Mouse (Mus musculus) CH12.LX (cell line): ENCODE data around the gene Luc7l. TPM values are rescaled to one million over a fixed set of nuclear protein-coding genes. Genes with fewer than 3 reads are reported as not detected.

ENCODE experiments used
- DNase-seq: peaks from one replicate; pipeline ENCODE4 v3.0.0-alpha.2; 2013; ENCODE audit errors: extremely low read depth
- H3K27ac ChIP-seq: 2 replicates; pipeline ENCODE4 v1.5.1; 2012; ENCODE audit warnings: low read depth, mild to moderate bottlenecking, control low read depth, moderate library complexity; ENCODE audit not compliant: insufficient read depth
- H3K27me3 ChIP-seq: replicated peaks from 2 replicates; pipeline ENCODE3; 2012; ENCODE audit warnings: inconsistent platforms
- H3K36me3 ChIP-seq, 2 experiments: replicated peaks in 1 of 2; 2 replicates each; pipeline versions ENCODE3 to v1.6.1; 2012; ENCODE audit warnings: inconsistent platforms in 1 of 2, low read length in 1 of 2, mild to moderate bottlenecking in 1 of 2, mixed read lengths in 1 of 2, moderate library complexity in 1 of 2; ENCODE audit not compliant: control insufficient read depth in 1 of 2, insufficient read depth in 1 of 2
- H3K4me1 ChIP-seq, 2 experiments: 2 replicates each; pipeline ENCODE4 v1.6.1; 2012; ENCODE audit warnings: inconsistent platforms in 1 of 2, moderate library complexity in 1 of 2; ENCODE audit not compliant: insufficient read depth in 2 of 2, control insufficient read depth in 1 of 2
- H3K4me2 ChIP-seq: 2 replicates; pipeline ENCODE4 v1.6.1; 2012; ENCODE audit warnings: low read depth, mild to moderate bottlenecking, control low read depth; ENCODE audit not compliant: poor library complexity, insufficient read depth, severe bottlenecking
- H3K4me3 ChIP-seq, 3 experiments: fragments of 150-350 bp in 1 of 3; sonication (generic) in 1 of 3; replicated peaks in 1 of 3; 2 replicates each; pipeline versions ENCODE3 to v1.5.1; 2011 to 2012; ENCODE audit warnings: low read depth in 2 of 3, low read length in 2 of 3, mild to moderate bottlenecking in 2 of 3, moderate library complexity in 2 of 3, control low read depth in 1 of 3, improper control_type of control experiment in 1 of 3, inconsistent platforms in 1 of 3, mixed read lengths in 1 of 3; ENCODE audit not compliant: poor library complexity in 1 of 3
- H3K79me2 ChIP-seq: replicated peaks from 2 replicates; pipeline ENCODE4 v1.6.1; 2012; ENCODE audit warnings: mild to moderate bottlenecking, moderate library complexity; ENCODE audit not compliant: control insufficient read depth, poor library complexity, insufficient read depth, severe bottlenecking; ENCODE audit errors: extremely low read depth
- H3K9ac ChIP-seq: 2 replicates; pipeline ENCODE4 v1.6.1; 2012; ENCODE audit warnings: low read depth, mild to moderate bottlenecking, control low read depth, moderate library complexity; ENCODE audit not compliant: insufficient read depth
- H3K9me3 ChIP-seq: replicated peaks from 2 replicates; pipeline ENCODE3; 2012; ENCODE audit warnings: low read length, inconsistent platforms, mixed read lengths
- CHD1 ChIP-seq: IDR thresholded peaks from 2 replicates; pipeline ENCODE4 v1.6.1; 2012; ENCODE audit warnings: low read depth, low read length, improper control_type of control experiment, inconsistent platforms
- CHD2 ChIP-seq: IDR thresholded peaks from 2 replicates; pipeline ENCODE4 v1.6.1; 2011; ENCODE audit warnings: low read length, improper control_type of control experiment
- E2F4 ChIP-seq: IDR thresholded peaks from 2 replicates; pipeline ENCODE4 v1.6.1; 2011; ENCODE audit warnings: low read depth, low read length, improper control_type of control experiment; ENCODE audit not compliant: insufficient replicate concordance
- GABPA ChIP-seq: IDR thresholded peaks from 2 replicates; pipeline ENCODE4 v1.6.1; 2012; ENCODE audit warnings: low read depth, low read length, improper control_type of control experiment, inconsistent platforms; ENCODE audit not compliant: insufficient replicate concordance
- IRF4 ChIP-seq: IDR thresholded peaks from 2 replicates; pipeline ENCODE4 v1.6.1; 2014; ENCODE audit warnings: low read depth, mild to moderate bottlenecking, inconsistent platforms, low read length, improper control_type of control experiment
- JUND ChIP-seq: conservative IDR thresholded peaks from 2 replicates; pipeline ENCODE4 v1.6.1; 2011; ENCODE audit warnings: low read depth, low read length, improper control_type of control experiment
- MAFK ChIP-seq: IDR thresholded peaks from 2 replicates; pipeline ENCODE4 v1.6.1; 2011; ENCODE audit warnings: low read length, improper control_type of control experiment; ENCODE audit not compliant: insufficient replicate concordance
- MAZ ChIP-seq: IDR thresholded peaks from 2 replicates; pipeline ENCODE4 v1.6.1; 2012; ENCODE audit warnings: low read depth, mild to moderate bottlenecking, inconsistent platforms, low read length, improper control_type of control experiment, moderate library complexity
- MYC ChIP-seq: IDR thresholded peaks from 2 replicates; pipeline ENCODE4 v1.6.1; 2011; ENCODE audit warnings: low read depth, mild to moderate bottlenecking, improper control_type of control experiment, low read length
- NRF1 ChIP-seq: IDR thresholded peaks from 2 replicates; pipeline ENCODE4 v1.6.1; 2014; ENCODE audit warnings: low read depth, mild to moderate bottlenecking, inconsistent platforms, low read length, improper control_type of control experiment, moderate library complexity
- PAX5 ChIP-seq: IDR thresholded peaks from 2 replicates; pipeline ENCODE4 v1.6.1; 2012; ENCODE audit warnings: low read length, inconsistent platforms, mixed read lengths
- POLR2AphosphoS2 ChIP-seq: IDR thresholded peaks from 2 replicates; pipeline ENCODE4 v1.6.1; 2011; ENCODE audit warnings: low read depth, low read length, improper control_type of control experiment
- RAD21 ChIP-seq: IDR thresholded peaks from 2 replicates; pipeline ENCODE4 v1.6.1; 2011; ENCODE audit warnings: low read depth, mild to moderate bottlenecking, low read length, improper control_type of control experiment, moderate library complexity
- RCOR1 ChIP-seq: conservative IDR thresholded peaks from 2 replicates; pipeline ENCODE4 v1.6.1; 2012; ENCODE audit warnings: low read depth, mild to moderate bottlenecking, inconsistent platforms, low read length, improper control_type of control experiment
- SIN3A ChIP-seq: IDR thresholded peaks from 2 replicates; pipeline ENCODE4 v1.6.1; 2012; ENCODE audit warnings: low read length, improper control_type of control experiment, inconsistent platforms
- USF1 ChIP-seq: IDR thresholded peaks from 2 replicates; pipeline ENCODE4 v1.6.1; 2014; ENCODE audit warnings: low read depth, mild to moderate bottlenecking, inconsistent platforms, low read length, improper control_type of control experiment
- USF2 ChIP-seq: conservative IDR thresholded peaks from 2 replicates; pipeline ENCODE4 v1.6.1; 2011; ENCODE audit warnings: low read depth, low read length, improper control_type of control experiment
- ZC3H11A ChIP-seq: IDR thresholded peaks from 2 replicates; pipeline ENCODE4 v1.6.1; 2012; ENCODE audit warnings: low read depth, mild to moderate bottlenecking, inconsistent platforms, low read length, improper control_type of control experiment
- ZMIZ1 ChIP-seq: IDR thresholded peaks from 2 replicates; pipeline ENCODE4 v1.6.1; 2012; ENCODE audit warnings: low read depth, mild to moderate bottlenecking, inconsistent platforms, low read length, improper control_type of control experiment
- ZNF384 ChIP-seq: IDR thresholded peaks from 2 replicates; pipeline ENCODE4 v1.6.1; 2012; ENCODE audit warnings: low read depth, low read length, improper control_type of control experiment, inconsistent platforms
- dilution Hi-C: fragments of 300-500 bp; cut with MboI; formaldehyde crosslinking; loops from 2 replicates; pipeline ENCODE4 v1.14.3; 2020; ENCODE audit warnings: low sequenced_read_pairs; ENCODE audit not compliant: extremely low pct_unique_long_range_greater_than_20kb, extremely low pct_ligation_motif_present
- in situ Hi-C: fragments of 300-500 bp; cut with MboI; formaldehyde crosslinking; loops from 3 replicates; pipeline ENCODE4 v1.14.3; 2019; ENCODE audit warnings: low sequenced_read_pairs, low pct_ligation_motif_present, low pct_unique_long_range_greater_than_20kb, mixed read lengths
- polyA plus RNA-seq: library from polyadenylated mRNA; unstranded; fragments of >175 nt; gene quantifications from 2 replicates; pipeline ENCODE4 v1.2.1, GENCODE M21; 2012; ENCODE audit warnings: low read depth; ENCODE audit not compliant: insufficient read length
- total RNA-seq, 2 experiments: library from RNA; depleted of rRNA; stranded (reverse); fragments of 300-350 nt in 1 of 2; fragments of >200 nt in 1 of 2; gene quantifications; 2 replicates each; pipeline ENCODE4 v1.2.3; 2012 to 2014

Luc7l gene
- total and polyA plus RNA-seq, 3 experiments: 46.1 to 70.2 (median 68.6) TPM

- H3K27ac ChIP-seq: no peak overlapping the region; the same call in 1 of the 2 replicates
- DNase-seq: no peak
- H3K79me2 ChIP-seq: peaks cover 42% of the 10 kb centered on the region
- peak overlapping the region; percentile 84 for H3K9ac ChIP-seq
- dilution Hi-C loops (no loop called here), in situ Hi-C loops (no loop called here)
- peak overlapping the region; percentile 94 for H3K4me2 ChIP-seq
- peak overlapping the region; percentile 88 to 94 (median 89) for H3K4me3 ChIP-seq
- no peaks in the 10 kb centered on the region for H3K27me3 ChIP-seq
- H3K4me1 ChIP-seq: peaks cover 2 to 17% of the 10 kb centered on the region in 2 experiments; a peak in 3 of 4 replicates
- H3K9me3 ChIP-seq: no peaks in the 10 kb centered on the region
- no peak for TF ChIP-seq PAX5
- TF ChIP-seq SIN3A: no peak
- no peak for TF ChIP-seq ZC3H11A
- no peak for TF ChIP-seq CHD1
- no peak for TF ChIP-seq JUND
- TF ChIP-seq CHD2: no peak
- no peak for TF ChIP-seq RAD21
- no peak for TF ChIP-seq NRF1
- no peak for TF ChIP-seq MYC
- TF ChIP-seq GABPA: no peak
- TF ChIP-seq USF1: no peak
- TF ChIP-seq RCOR1: no peak
- TF ChIP-seq POLR2AphosphoS2: no peak
- TF ChIP-seq IRF4: no peak
- TF ChIP-seq MAZ: no peak
- TF ChIP-seq MAFK: no peak
- no peak for TF ChIP-seq E2F4
- TF ChIP-seq USF2: no peak
- peaks cover 14 to 31% of the 10 kb centered on the region in 2 experiments for H3K36me3 ChIP-seq
Observed at GRCm38 (mm10) chr17:26253399-26253798, 703 bp downstream of the Luc7l start.

- no peaks in the 10 kb centered on the region for H3K9me3 ChIP-seq
- no peak overlapping the region for H3K27ac ChIP-seq
- dilution Hi-C loops: no loop called here
- TF ChIP-seq ZMIZ1 (no peak), ZNF384 (peak; percentile 63)
- peaks cover 25 to 47% of the 10 kb centered on the region in 2 experiments for H3K36me3 ChIP-seq
- H3K4me2 ChIP-seq: no peak overlapping the region
- H3K9ac ChIP-seq: no peak overlapping the region
- peaks cover 51% of the 10 kb centered on the region for H3K79me2 ChIP-seq
- no peak for DNase-seq
- H3K4me3 ChIP-seq: no peak overlapping the region
- H3K27me3 ChIP-seq: no peaks in the 10 kb centered on the region
- in situ Hi-C loops: no loop called here
- peaks cover 2 to 17% of the 10 kb centered on the region in 2 experiments; a peak in 3 of 4 replicates for H3K4me1 ChIP-seq
Observed at GRCm38 (mm10) chr17:26255313-26255712, 2.6 kb downstream of the Luc7l start.
